Mouse (Mus musculus): Measurements from ENCODE around the gene Ntn3. TPM values are rescaled to one million over a fixed set of nuclear protein-coding genes. Genes with fewer than 3 reads are reported as not detected.
A peak's percentile ranks its signal among the peaks of the same experiment; 100 is the strongest.

Ntn3 gene
- polyA plus RNA-seq, 1 experiment from 2014 or later, result 4.0 TPM

- ATAC-seq (ENCODE audit: insufficient read depth, low FRiP score, low TSS enrichment), result peak; percentile 8; the same call in 1 of the 2 replicates
- H3K4me3 ChIP-seq (ENCODE audit: low read depth, low read length), result peak overlapping the region; percentile 39
- H3K27me3 ChIP-seq (ENCODE audit: control insufficient read depth, insufficient read depth, low read length), result peaks cover 20% of the 10 kb centered on the region
Observed at GRCm38 (mm10) chr17:24206451-24207351, 2.6 kb downstream of the Ntn3 start.

GRCm38 (mm10) chr17:24205908-24206361, 3.4 kb downstream of the Ntn3 start:
- Histone ChIP-seq H3K4me2 (ENCODE audit: low read depth) (peak overlapping the region; percentile 87), H3K9me3 (ENCODE audit: control insufficient read depth, low read length) (no peaks in the 10 kb centered on the region), H3K27me3 (ENCODE audit: control insufficient read depth, insufficient read depth, low read length) (peaks cover 20% of the 10 kb centered on the region), H3K4me3 (ENCODE audit: low read depth, low read length) (peak overlapping the region; percentile 64), H3K9ac (ENCODE audit: low read length) (peak overlapping the region; percentile 26), H3K4me1 (ENCODE audit: control insufficient read depth, insufficient read depth, low read length) (peaks cover 38% of the 10 kb centered on the region), H3K27ac (ENCODE audit: low read depth, low read length) (no peak overlapping the region), H3K36me3 (ENCODE audit: control insufficient read depth, insufficient read depth, low read length) (no peaks in the 10 kb centered on the region)
- WGBS, result 5% methylated on average over 15 of the region's 15 CpGs
- DNase-seq (ENCODE audit: low spot score) (no peak), ATAC-seq (ENCODE audit: insufficient read depth, low FRiP score, low TSS enrichment) (peak; percentile 14)

More at GRCm38 (mm10) chr17:24206451-24207351, 2.6 kb downstream of the Ntn3 start:
- Histone ChIP-seq H3K27ac (ENCODE audit: low read depth, low read length) (0 out of 2 replicates have a peak overlapping the region, but pooled peaks have one; percentile 50), H3K36me3 (ENCODE audit: control insufficient read depth, insufficient read depth, low read length) (no peaks in the 10 kb centered on the region), H3K4me2 (ENCODE audit: low read depth) (peak overlapping the region; percentile 87), H3K4me1 (ENCODE audit: control insufficient read depth, insufficient read depth, low read length) (peaks cover 41% of the 10 kb centered on the region), H3K9ac (ENCODE audit: low read length) (peak overlapping the region; percentile 64), H3K9me3 (ENCODE audit: control insufficient read depth, low read length) (no peaks in the 10 kb centered on the region)
- DNase-seq (ENCODE audit: low spot score), result peak; percentile 64
- WGBS, result 5% methylated on average over 58 of the region's 62 CpGs

GRCm38 (mm10) chr17:24205284-24205888, 3.9 kb downstream of the Ntn3 start, which contains the start of gene Tbc1d24:
Gene Tbc1d24 (minus strand): TSS chr17:24205562.
- H3K9me3 ChIP-seq (ENCODE audit: control insufficient read depth, low read length), result no peaks in the 10 kb centered on the region
- peak within 1 kb of the TSS; percentile 69 for H3K9ac ChIP-seq (ENCODE audit: low read length)
- peak within 1 kb of the TSS; percentile 64 for H3K4me3 ChIP-seq (ENCODE audit: low read depth, low read length)
- peak within 1 kb of the TSS; percentile 87 for H3K4me2 ChIP-seq (ENCODE audit: low read depth)
- peak; percentile 98 for DNase-seq (ENCODE audit: low spot score)
- 0 out of 2 replicates have a peak within 1 kb of the TSS, but pooled peaks have one; percentile 50 for H3K27ac ChIP-seq (ENCODE audit: low read depth, low read length)
- ATAC-seq (ENCODE audit: insufficient read depth, low FRiP score, low TSS enrichment), result peak; percentile 62
- under 1% methylated on average over 56 of the region's 65 CpGs for WGBS
- peaks cover 38% of the 10 kb centered on the region for H3K4me1 ChIP-seq (ENCODE audit: control insufficient read depth, insufficient read depth, low read length)
- peaks cover 20% of the 10 kb centered on the region for H3K27me3 ChIP-seq (ENCODE audit: control insufficient read depth, insufficient read depth, low read length)
- no peaks in the 10 kb centered on the region for H3K36me3 ChIP-seq (ENCODE audit: control insufficient read depth, insufficient read depth, low read length)

- Histone ChIP-seq H3K9me3 (ENCODE audit: control insufficient read depth, low read length) (no peaks in the 10 kb centered on the region), H3K4me1 (ENCODE audit: control insufficient read depth, insufficient read depth, low read length) (peaks cover 37% of the 10 kb centered on the region), H3K27ac (ENCODE audit: low read depth, low read length) (no peak overlapping the region), H3K4me2 (ENCODE audit: low read depth) (peak overlapping the region; percentile 87), H3K27me3 (ENCODE audit: control insufficient read depth, insufficient read depth, low read length) (peaks cover 20% of the 10 kb centered on the region), H3K36me3 (ENCODE audit: control insufficient read depth, insufficient read depth, low read length) (no peaks in the 10 kb centered on the region), H3K4me3 (ENCODE audit: low read depth, low read length) (peak overlapping the region; percentile 64), H3K9ac (ENCODE audit: low read length) (peak overlapping the region; percentile 69)
- WGBS, result 18% methylated on average over 7 of the region's 7 CpGs
- no peak for DNase-seq (ENCODE audit: low spot score)
- ATAC-seq (ENCODE audit: insufficient read depth, low FRiP score, low TSS enrichment), result no peak
Observed at GRCm38 (mm10) chr17:24204846-24205245, 4.5 kb downstream of the Ntn3 start.

GRCm38 (mm10) chr17:24203611-24204534, 5.5 kb downstream of the Ntn3 start:
- H3K9ac ChIP-seq (ENCODE audit: low read length), result no peak overlapping the region; the same call in 1 of the 2 replicates
- no peaks in the 10 kb centered on the region for H3K9me3 ChIP-seq (ENCODE audit: control insufficient read depth, low read length)
- DNase-seq (ENCODE audit: low spot score) (no peak), ATAC-seq (ENCODE audit: insufficient read depth, low FRiP score, low TSS enrichment) (no peak)
- no peak overlapping the region for H3K27ac ChIP-seq (ENCODE audit: low read depth, low read length)
- no peaks in the 10 kb centered on the region for H3K36me3 ChIP-seq (ENCODE audit: control insufficient read depth, insufficient read depth, low read length)
- peaks cover 30% of the 10 kb centered on the region for H3K4me1 ChIP-seq (ENCODE audit: control insufficient read depth, insufficient read depth, low read length)
- no peak overlapping the region; the same call in 1 of the 2 replicates for H3K4me2 ChIP-seq (ENCODE audit: low read depth)
- H3K4me3 ChIP-seq (ENCODE audit: low read depth, low read length), result no peak overlapping the region
- WGBS, result 92% methylated on average over 3 of the region's 3 CpGs
- peaks cover 20% of the 10 kb centered on the region for H3K27me3 ChIP-seq (ENCODE audit: control insufficient read depth, insufficient read depth, low read length)

GRCm38 (mm10) chr17:24203068-24203467, 6.3 kb downstream of the Ntn3 start:
- Histone ChIP-seq H3K4me3 (ENCODE audit: low read depth, low read length) (no peak overlapping the region), H3K27ac (ENCODE audit: low read depth, low read length) (no peak overlapping the region), H3K4me1 (ENCODE audit: control insufficient read depth, insufficient read depth, low read length) (peaks cover 23% of the 10 kb centered on the region), H3K36me3 (ENCODE audit: control insufficient read depth, insufficient read depth, low read length) (no peaks in the 10 kb centered on the region), H3K9ac (ENCODE audit: low read length) (no peak overlapping the region; the same call in 1 of the 2 replicates), H3K27me3 (ENCODE audit: control insufficient read depth, insufficient read depth, low read length) (peaks cover 17% of the 10 kb centered on the region), H3K4me2 (ENCODE audit: low read depth) (no peak overlapping the region), H3K9me3 (ENCODE audit: control insufficient read depth, low read length) (no peaks in the 10 kb centered on the region)
- DNase-seq (ENCODE audit: low spot score) (no peak), ATAC-seq (ENCODE audit: insufficient read depth, low FRiP score, low TSS enrichment) (no peak)
- WGBS, result 38% methylated on average over 4 of the region's 4 CpGs

GRCm38 (mm10) chr17:24201092-24201491, 8.2 kb downstream of the Ntn3 start:
- Histone ChIP-seq H3K4me2 (ENCODE audit: low read depth) (no peak overlapping the region), H3K4me3 (ENCODE audit: low read depth, low read length) (no peak overlapping the region), H3K36me3 (ENCODE audit: control insufficient read depth, insufficient read depth, low read length) (no peaks in the 10 kb centered on the region), H3K9me3 (ENCODE audit: control insufficient read depth, low read length) (no peaks in the 10 kb centered on the region), H3K9ac (ENCODE audit: low read length) (no peak overlapping the region), H3K27ac (ENCODE audit: low read depth, low read length) (no peak overlapping the region), H3K4me1 (ENCODE audit: control insufficient read depth, insufficient read depth, low read length) (peaks cover 5% of the 10 kb centered on the region; the same call in 1 of the 2 replicates), H3K27me3 (ENCODE audit: control insufficient read depth, insufficient read depth, low read length) (peaks cover 2% of the 10 kb centered on the region; the same call in 1 of the 2 replicates)
- 81% methylated on average over 4 of the region's 4 CpGs for WGBS
- ATAC-seq (ENCODE audit: insufficient read depth, low FRiP score, low TSS enrichment) (no peak), DNase-seq (ENCODE audit: low spot score) (no peak)

- no peaks in the 10 kb centered on the region for H3K9me3 ChIP-seq (ENCODE audit: control insufficient read depth, low read length)
- no peak overlapping the region for H3K4me2 ChIP-seq (ENCODE audit: low read depth)
- DNase-seq (ENCODE audit: low spot score) (no peak), ATAC-seq (ENCODE audit: insufficient read depth, low FRiP score, low TSS enrichment) (no peak)
- WGBS, result 75% methylated on average over 4 of the region's 4 CpGs
- H3K27ac ChIP-seq (ENCODE audit: low read depth, low read length), result no peak overlapping the region
- no peak overlapping the region for H3K4me3 ChIP-seq (ENCODE audit: low read depth, low read length)
- no peaks in the 10 kb centered on the region for H3K27me3 ChIP-seq (ENCODE audit: control insufficient read depth, insufficient read depth, low read length)
- no peak overlapping the region for H3K9ac ChIP-seq (ENCODE audit: low read length)
- H3K36me3 ChIP-seq (ENCODE audit: control insufficient read depth, insufficient read depth, low read length), result no peaks in the 10 kb centered on the region
- peaks cover 1% of the 10 kb centered on the region; the same call in 1 of the 2 replicates for H3K4me1 ChIP-seq (ENCODE audit: control insufficient read depth, insufficient read depth, low read length)
Observed at GRCm38 (mm10) chr17:24199741-24200140, 9.6 kb downstream of the Ntn3 start.
